7 mouse cellular contexts compared by ENCODE assay signal in genomic region chr10:29394890-29395289, GRCm38 (mm10). TPM values are rescaled to one million over a fixed set of nuclear protein-coding genes. Genes with fewer than 3 reads are reported as not detected.
A peak's percentile ranks its signal among the peaks of the same experiment; 100 is the strongest.
DNase-seq lines count a peak whose midpoint lies in the region; ATAC-seq and TF ChIP-seq lines count a peak whose summit lies in the region.
"Not testable (repeated sequence)": the region's sequence is repeated elsewhere in the genome, so short reads cannot be mapped to it uniquely, and the experiment has no call there.

No protein-coding gene starts in this region.

- in situ Hi-C loops in ES-E14 (cut with MboI; ENCODE audit: low sequenced_read_pairs in 2 of 2, unreplicated experiment in 2 of 2) = not testable (repeated sequence)

- intact Hi-C loops in left cerebral cortex, adult 2 months (cut with DNase I) = not testable (repeated sequence)

- H3K9ac ChIP-seq in ES-E14 (ENCODE audit: insufficient read depth, low read depth, low read length, poor library complexity, severe bottlenecking); hindbrain, embryonic 11.5 days (ENCODE audit: low read depth, low read length): not testable (repeated sequence)

- H3K36me3 ChIP-seq in ES-E14 (ENCODE audit: control insufficient read depth, insufficient read depth, low read length, poor library complexity, severe bottlenecking); hindbrain, embryonic 11.5 days (ENCODE audit: control insufficient read depth, insufficient read depth, low read length): not testable (repeated sequence)

- not testable (repeated sequence) for TF ChIP-seq POLR2A in cortical plate, adult 2 months (IDR thresholded peaks at IDR 0.05; ENCODE audit: extremely low read depth, insufficient read depth, low read length)

- not testable (repeated sequence) for H3K4me1 ChIP-seq in ES-E14 (ENCODE audit: control insufficient read depth in 2 of 2, insufficient read depth in 2 of 2, low read length in 2 of 2, poor library complexity in 1 of 2); cortical plate, adult 2 months (ENCODE audit: control insufficient read depth, insufficient read depth, low read length); hindbrain, embryonic 11.5 days (replicated peaks; ENCODE audit: control insufficient read depth, insufficient read depth, low read length)

- not testable (repeated sequence) for H3K27me3 ChIP-seq in hindbrain, embryonic 11.5 days (ENCODE audit: control insufficient read depth, insufficient read depth, low read length)

- WGBS in hindbrain, embryonic 11.5 days = 94% methylated on average over 2 of the region's 2 CpGs

- not testable (repeated sequence) for H3K27ac ChIP-seq in ES-E14 (ENCODE audit: insufficient read depth, low read depth, low read length, poor library complexity, severe bottlenecking); cortical plate, adult 2 months (ENCODE audit: insufficient read depth, low read length); hindbrain, embryonic 11.5 days (ENCODE audit: low read depth, low read length); left cerebral cortex, adult 2 months

- H3K4me2 ChIP-seq in hindbrain, embryonic 11.5 days (replicated peaks; ENCODE audit: low read depth, low read length) = not testable (repeated sequence)

- DNase-seq in A20 (ENCODE audit: low read depth, low spot score) (peak; percentile 19), ES-E14 (ENCODE audit: low read depth, low spot score) (peak; percentile 47), WW6 (ENCODE audit: low read depth, low spot score) (peak; percentile 34)
- peak; percentile 1 for DNase-seq in hindbrain, embryonic 11.5 days (ENCODE audit: low spot score)
- DNase-seq in left cerebral cortex, adult 2 months (ENCODE audit: extremely low spot score in 1 of 2, low spot score in 2 of 2) = not testable (repeated sequence)

- H3K9me3 ChIP-seq in ES-E14 (ENCODE audit: control insufficient read depth, insufficient read depth, low read depth, low read length); hindbrain, embryonic 11.5 days (ENCODE audit: control insufficient read depth, low read length): not testable (repeated sequence)

- H3K4me3 ChIP-seq in ES-E14 (ENCODE audit: insufficient read depth in 1 of 2, low read depth in 1 of 2, low read length in 2 of 2, poor library complexity in 1 of 2, severe bottlenecking in 1 of 2); cortical plate, adult 2 months (ENCODE audit: insufficient read depth, low read length); hindbrain, embryonic 11.5 days (ENCODE audit: low read depth, low read length); left cerebral cortex, adult 2 months: not testable (repeated sequence)

- ATAC-seq in hindbrain, embryonic 11.5 days (ENCODE audit: low FRiP score) = not testable (repeated sequence)
- ATAC-seq in megakaryocyte-erythroid progenitor cell, adult 5-6 weeks (replicated peaks; ENCODE audit: low FRiP score, low TSS enrichment, poor library complexity, severe bottlenecking) = peak; percentile 79

- peak; percentile 12; the same call in 1 of the 2 replicates for TF ChIP-seq CTCF in cortical plate, adult 2 months (IDR thresholded peaks at IDR 0.05; ENCODE audit: extremely low read depth, insufficient read depth, low read length)
- peak; percentile 29 for TF ChIP-seq CTCF in left cerebral cortex, adult 2 months (IDR thresholded peaks at IDR 0.05)

TF ChIP-seq in ES-E14, 5 proteins besides CTCF, POLR2A, EP300 and RAD21:
- TF ChIP-seq ZC3H11A (IDR thresholded peaks at IDR 0.05; ENCODE audit: borderline replicate concordance, low read depth, low read length) = peak; percentile 19; the same call in 1 of the 2 replicates

RNA-seq across cellular contexts. Expression of gene Rnf146, which starts 32.6 kb away (rescaled TPM):
- 19.1 and 25.8 TPM in 2 replicates for total RNA-seq in ES-E14 (2012; rRNA removed)
- polyA plus RNA-seq in cortical plate, adult 2 months (2012; rRNA removed) = 89.2 and 91.0 TPM in 2 replicates
- 57.8 and 66.3 TPM in 2 replicates for polyA plus RNA-seq in hindbrain, embryonic 11.5 days (2014; fragmentation: Nextera tagmentation; extraction: Ambion mirVana)
- 100 to 1,000 TPM in 1 of 2 experiments, 10 to 100 TPM in 1; 88.0 to 103 TPM for total RNA-seq in left cerebral cortex, adult 2 months (2021)
- 25.3 and 36.4 TPM in 2 replicates for total RNA-seq in megakaryocyte-erythroid progenitor cell, adult 5-6 weeks (2014; fragmentation: Nextera tagmentation)
- 51.3 and 61.2 TPM in 2 replicates for total RNA-seq in megakaryocyte-erythroid progenitor cell, adult 5-6 weeks (2017)
